Mouse (Mus musculus): Measurements from ENCODE around the gene Pdgfa.
A peak's percentile ranks its signal among the peaks of the same experiment; 100 is the strongest.

Pdgfa gene

GRCm38 (mm10) chr5:138997171-138997788 is at the start of gene Pdgfa:
Gene Pdgfa, minus strand, starts transcription at chr5:138997370.
- DNase-seq = peak; percentile 60

- DNase-seq = no peak
Observed at GRCm38 (mm10) chr5:139046636-139047035, 49.5 kb upstream of the Pdgfa start.

GRCm38 (mm10) chr5:139043546-139043945 is 46.4 kb upstream of the Pdgfa start:
- DNase-seq = peak; percentile 23

- no peak for DNase-seq
Observed at GRCm38 (mm10) chr5:139042299-139042698, 45.1 kb upstream of the Pdgfa start.

GRCm38 (mm10) chr5:139035171-139035570 is 38.0 kb upstream of the Pdgfa start:
- DNase-seq = no peak

GRCm38 (mm10) chr5:139034746-139035145 is 37.6 kb upstream of the Pdgfa start:
- DNase-seq = no peak

GRCm38 (mm10) chr5:139033406-139034317 is 36.5 kb upstream of the Pdgfa start:
- peak; percentile 54 for DNase-seq

- peak; percentile 67 for DNase-seq
Observed at GRCm38 (mm10) chr5:139027603-139028002, 30.4 kb upstream of the Pdgfa start.

GRCm38 (mm10) chr5:139024351-139025105 is 27.4 kb upstream of the Pdgfa start:
- no peak for DNase-seq

- DNase-seq = peak; percentile 72
Observed at GRCm38 (mm10) chr5:139020595-139020994, 23.4 kb upstream of the Pdgfa start.

- peak; percentile 87 for DNase-seq
Observed at GRCm38 (mm10) chr5:139017371-139018124, 20.4 kb upstream of the Pdgfa start.

GRCm38 (mm10) chr5:139015097-139015496 is 17.9 kb upstream of the Pdgfa start:
- peak; percentile 81 for DNase-seq

- DNase-seq = no peak
Observed at GRCm38 (mm10) chr5:139010649-139011048, 13.5 kb upstream of the Pdgfa start.

GRCm38 (mm10) chr5:139007141-139007775 is 10.1 kb upstream of the Pdgfa start:
- DNase-seq = peak; percentile 82

- no peak for DNase-seq
Observed at GRCm38 (mm10) chr5:139004588-139004987, 7.4 kb upstream of the Pdgfa start.

- DNase-seq = no peak
Observed at GRCm38 (mm10) chr5:138999716-139000115, 2.5 kb upstream of the Pdgfa start.

- peak; percentile 60 for DNase-seq
Observed at GRCm38 (mm10) chr5:138997936-138998580, 888 bp upstream of the Pdgfa start.

- no peak for DNase-seq
Observed at GRCm38 (mm10) chr5:138996322-138997073, 672 bp downstream of the Pdgfa start.

- peak; percentile 87 for DNase-seq
Observed at GRCm38 (mm10) chr5:138995721-138996311, 1.4 kb downstream of the Pdgfa start.

All from kidney, adult 11 months (tissue).